Mouse (Mus musculus) right cerebral cortex, postnatal 10 days (tissue): ENCODE data around the gene Lnx1.
A peak's percentile ranks its signal among the peaks of the same experiment; 100 is the strongest.

Experiments
- DNase-seq, 2 experiments: peaks; one replicate each; pipeline ENCODE4 v3.0.0; 2021; ENCODE audit warnings: low spot score in 2 of 2

The Lnx1 gene

DNA sequence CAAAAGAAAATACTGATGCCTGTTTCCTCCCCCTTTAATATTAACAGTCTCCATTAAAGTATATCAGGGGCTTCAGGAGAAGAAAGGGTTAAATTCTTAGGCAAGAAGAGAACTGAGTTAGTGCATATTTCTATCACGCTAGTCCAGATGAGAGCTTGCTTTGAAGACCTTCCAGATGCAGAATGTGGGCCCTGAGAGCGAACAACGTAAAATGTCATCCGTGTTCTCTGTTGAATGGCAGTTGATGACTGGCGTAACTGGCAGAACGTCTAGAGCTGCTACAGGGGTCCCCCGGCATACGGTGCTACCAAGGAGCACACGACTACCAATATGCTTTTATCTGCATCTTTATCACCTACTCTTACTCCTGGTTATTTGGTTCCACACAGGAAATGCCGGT is 100.3 kb downstream of the Lnx1 start:
- no peak for DNase-seq

DNA sequence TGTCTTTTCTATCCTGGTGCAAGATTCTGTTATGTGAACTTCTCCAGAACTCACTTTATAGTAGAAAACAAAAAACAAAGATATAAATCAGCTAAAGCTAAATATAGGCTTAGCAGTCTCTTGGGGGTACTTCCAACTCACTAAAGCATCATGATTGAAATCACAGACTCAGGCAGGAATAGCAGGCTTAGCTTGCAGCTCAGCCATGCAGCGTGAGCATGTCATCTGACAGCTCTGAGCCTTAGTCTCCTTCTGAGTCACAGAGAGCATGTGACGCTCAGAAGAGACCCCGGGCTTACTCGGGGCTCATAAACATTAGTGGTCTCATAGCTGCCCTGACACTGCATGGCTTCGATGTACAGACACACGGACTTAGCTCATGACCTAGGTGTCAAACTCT is 100.7 kb downstream of the Lnx1 start:
- no peak for DNase-seq

DNA sequence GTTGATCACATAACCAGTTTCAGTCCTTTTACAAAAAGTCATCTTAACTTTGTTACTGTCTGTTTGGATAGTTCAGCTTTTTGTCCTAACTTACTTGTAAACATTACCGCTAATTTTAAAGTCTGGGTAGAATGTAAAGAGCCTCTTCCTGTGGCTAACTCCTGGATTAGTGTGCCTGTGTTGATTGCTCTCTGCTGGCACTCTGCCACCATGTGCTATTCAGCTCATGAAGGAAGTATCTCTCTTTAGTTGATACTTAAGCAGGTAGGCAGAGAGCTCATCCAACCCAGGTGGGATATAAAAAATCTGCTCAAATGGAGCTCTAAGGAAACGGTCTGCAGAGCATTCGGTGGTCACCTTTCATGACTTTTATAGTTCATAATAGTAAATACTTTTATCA is 101.5 kb downstream of the Lnx1 start:
- no peak for DNase-seq

DNA sequence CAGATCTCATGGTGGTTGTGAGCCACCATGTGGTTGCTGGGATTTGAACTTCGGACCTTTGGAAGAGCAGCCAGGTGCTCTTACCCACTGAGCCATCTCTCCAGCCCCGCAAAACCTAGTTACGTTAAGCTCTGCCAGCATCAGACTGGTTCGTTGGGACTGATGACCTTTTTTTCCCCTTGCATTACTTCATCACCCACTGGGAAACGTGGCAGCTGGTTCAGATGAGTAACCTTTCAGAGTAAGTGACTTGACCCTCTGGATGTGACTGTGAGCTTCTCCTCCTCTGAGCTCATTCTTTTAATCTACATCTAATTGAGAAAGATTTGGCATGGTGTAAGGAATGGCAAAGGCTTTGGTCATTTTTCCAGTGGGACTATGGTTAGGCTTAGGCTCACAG is 102.7 kb downstream of the Lnx1 start:
- no peak for DNase-seq

DNA sequence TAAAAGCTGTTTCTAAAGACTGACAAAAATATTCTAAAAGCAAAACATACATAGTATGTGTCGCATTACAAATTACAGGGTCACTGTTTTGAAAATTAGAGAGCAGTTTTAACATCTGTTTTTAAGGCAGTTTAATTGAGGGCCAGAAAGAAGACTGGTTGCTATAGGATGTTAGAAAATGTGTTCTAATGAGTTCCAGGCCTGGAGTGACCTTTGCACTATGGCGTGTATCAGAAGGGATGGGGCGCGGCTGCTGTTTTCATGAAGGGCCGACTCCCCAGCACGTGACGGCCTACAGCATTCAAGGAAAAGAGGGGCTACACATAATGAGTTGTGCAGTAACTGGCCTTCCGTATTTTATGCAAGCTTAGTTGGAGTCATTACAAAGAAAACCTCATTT is 109.6 kb downstream of the Lnx1 start:
- DNase-seq = no peak

DNA sequence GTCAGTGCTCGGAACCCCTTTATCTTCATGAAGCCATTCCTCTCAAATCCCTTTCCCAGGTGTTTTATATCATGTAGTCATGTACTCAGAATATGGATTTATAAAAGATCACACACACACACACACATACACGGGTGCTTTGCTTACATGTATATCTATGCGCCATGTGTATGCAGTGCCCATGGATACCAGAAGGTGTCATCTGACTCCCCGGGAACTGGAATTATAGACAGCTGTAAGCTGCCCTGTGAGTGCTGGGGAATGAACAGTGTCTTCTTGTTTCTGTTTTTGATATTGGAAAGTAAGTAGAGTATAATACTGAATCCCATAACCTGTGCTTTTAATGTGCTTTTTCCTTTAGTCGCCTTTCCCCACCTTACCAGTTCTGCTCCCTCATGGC is 111.3 kb downstream of the Lnx1 start:
- DNase-seq = no peak

DNA sequence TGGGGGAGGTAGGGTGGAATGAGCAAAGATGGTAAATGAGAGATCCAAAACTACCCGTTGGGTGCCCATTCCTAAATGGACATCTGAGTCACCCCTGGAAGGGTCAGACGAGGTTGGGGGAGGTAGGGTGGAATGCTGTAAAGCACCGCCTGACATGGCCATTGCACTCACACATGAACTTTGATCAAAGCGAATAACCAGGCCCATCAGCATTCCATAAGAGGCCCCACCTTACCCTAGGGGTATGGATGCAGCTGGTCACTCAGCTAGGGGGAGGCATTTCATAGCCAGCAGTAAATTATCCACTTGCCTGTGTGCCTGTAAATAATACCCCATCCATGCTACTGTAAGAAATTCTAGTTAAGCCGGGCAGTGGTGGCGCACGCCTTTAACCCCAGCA is 113.6 kb downstream of the Lnx1 start:
- no peak for DNase-seq

DNA sequence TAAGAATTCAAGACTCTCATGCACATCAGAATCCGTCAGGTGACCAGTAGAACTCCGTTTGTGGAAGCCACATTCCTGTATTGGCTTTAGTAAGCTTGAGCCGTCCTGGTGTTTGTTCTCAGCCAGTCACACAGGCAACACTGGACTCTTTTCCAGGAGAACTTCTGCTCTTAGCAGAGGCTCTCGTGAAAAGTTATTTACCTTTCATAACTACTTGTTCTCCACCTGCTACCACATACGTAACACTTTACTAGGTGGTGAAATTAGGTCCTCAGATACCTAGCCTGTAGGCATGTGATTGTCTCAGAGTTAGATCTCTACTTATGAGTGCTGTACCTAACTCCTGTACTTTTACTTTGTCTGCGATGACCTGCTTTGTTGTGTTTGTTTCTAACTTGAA is 130.9 kb downstream of the Lnx1 start:
- no peak for DNase-seq

DNA sequence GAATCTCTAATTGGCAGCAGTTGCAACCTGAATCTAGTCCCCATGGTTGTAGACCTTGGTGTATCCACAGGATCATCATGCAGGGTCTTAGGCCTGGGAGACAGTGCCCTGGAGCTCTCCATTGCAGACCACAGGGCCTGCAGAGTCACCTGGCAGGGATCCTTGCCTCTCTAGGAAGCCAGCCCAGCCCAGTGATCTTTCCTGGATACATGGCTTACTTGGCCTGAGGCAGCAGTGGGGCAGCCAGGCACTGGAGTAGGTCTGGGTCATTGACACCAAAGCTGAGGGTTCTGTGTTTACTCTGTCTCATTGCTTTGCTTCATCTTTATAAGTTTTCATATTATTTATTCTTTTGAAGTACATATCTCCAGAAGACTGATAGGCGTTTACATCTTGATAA is 141.6 kb downstream of the Lnx1 start:
- DNase-seq = no peak

DNA sequence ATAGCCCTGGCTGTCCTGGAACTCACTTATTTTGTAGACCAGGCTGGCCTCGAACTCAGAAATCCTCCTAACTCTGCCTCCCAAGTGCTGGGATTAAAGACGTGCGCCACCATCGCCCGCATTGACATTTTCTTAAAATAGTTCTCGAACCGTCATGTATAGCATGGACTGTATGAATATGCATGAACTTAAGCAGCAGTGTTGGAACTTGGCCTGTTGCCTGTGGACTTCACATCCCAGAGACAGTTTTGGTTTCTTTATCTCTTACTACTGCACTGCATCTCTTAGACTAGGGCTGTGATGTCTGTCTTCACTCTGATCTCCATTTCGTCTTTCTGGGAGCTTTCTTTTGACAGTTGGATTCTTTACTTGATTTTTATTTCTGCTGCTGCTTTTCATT is 153.1 kb downstream of the Lnx1 start:
- peak; percentile 34 to 55 for DNase-seq

DNA sequence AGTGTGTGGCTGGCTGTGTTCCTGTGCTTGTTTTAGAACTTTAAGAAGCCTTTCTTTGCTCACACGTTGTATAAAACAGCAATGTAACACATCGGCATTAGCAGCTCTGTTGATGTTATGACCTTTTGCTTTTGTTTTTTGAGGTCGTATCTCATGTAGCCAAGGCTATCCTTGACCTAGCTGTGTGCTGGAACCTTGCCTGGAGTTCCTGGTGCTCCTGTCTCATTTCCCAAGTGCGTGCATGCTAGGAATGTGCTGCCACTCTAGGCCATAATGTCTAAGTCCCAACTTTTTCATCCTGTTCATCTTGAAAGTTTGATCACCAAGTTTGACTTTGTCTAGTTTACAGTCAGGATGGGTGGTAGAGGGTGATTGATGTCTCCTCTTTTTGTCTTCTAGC is 157.1 kb downstream of the Lnx1 start:
- DNase-seq = no peak
